Mouse (Mus musculus) fat pad, adult 2 months (tissue): ENCODE measurements around the gene Ttc25.
A peak's percentile ranks its signal among the peaks of the same experiment; 100 is the strongest.

Source experiments
- DNase-seq: peaks from one replicate; pipeline ENCODE4 v3.0.0-alpha.2; 2011; ENCODE audit warnings: low read depth, low spot score; ENCODE audit errors: extremely low read depth

Gene Ttc25

DNA sequence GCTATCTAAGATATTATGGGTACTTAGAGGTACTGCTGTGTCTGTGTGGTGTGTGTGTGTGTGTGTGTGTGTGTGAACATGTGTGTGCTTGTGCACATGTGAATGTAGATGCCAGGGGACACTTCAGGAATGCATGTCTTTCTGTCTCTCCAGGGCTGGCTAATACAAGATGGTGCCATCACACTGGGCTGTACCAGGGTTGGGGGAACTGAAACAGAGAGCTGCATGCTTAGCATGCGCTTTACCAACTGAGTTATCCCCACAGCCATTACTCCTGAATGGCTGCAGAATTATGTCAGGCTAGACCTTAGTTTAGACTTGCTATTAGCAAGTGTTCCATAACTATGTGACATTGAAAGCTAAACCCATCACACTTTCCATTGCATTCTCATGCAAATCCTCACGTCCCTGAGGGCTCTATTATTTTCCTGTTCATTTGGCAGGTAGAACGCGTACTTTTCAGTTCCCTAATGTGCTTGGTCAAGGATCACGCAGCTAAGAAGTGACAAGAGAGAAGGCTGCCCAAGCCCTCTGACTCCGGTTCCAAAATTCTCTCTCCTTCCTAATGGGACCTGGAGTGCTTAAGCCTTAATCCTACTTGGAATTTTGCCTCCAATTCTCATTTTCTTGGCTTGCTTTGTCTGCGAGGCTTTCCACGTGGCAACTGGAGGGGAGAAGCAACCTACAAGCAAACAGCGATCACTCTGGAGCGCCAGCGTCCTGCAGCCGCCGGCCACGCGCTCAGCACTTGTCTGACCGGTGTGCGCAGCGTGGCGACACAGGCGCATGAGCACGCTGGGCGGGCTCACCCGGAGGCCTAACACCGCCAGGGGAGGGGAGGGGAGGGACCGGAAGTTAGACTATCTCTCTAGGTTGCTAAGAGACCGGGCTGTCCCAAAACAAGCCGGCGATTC is at the start of gene Ttc25:
Ttc25 (plus strand) TSS at position 776 of the 914 bp plus-strand sequence.
- DNase-seq = peak; percentile 99

DNA sequence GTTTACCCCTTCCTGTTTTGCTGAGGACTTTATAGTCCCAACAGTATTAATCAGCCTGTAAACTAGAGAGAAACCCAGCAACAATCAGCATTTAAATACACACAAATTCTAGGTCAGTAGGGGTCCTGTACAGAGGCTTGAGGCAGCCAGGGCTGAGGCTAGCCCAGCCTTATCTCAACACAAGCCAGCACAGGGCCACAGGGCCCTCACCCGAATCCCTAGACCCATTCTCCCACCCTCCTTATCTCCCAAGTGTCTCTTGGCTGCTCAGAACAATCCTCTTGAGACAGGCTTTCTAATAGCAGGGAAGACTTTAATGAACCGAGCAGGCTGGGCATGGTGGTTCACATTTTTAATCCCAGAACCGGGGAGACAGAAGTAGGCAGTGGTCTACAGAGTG is 45.2 kb upstream of the Ttc25 start:
- DNase-seq = no peak

DNA sequence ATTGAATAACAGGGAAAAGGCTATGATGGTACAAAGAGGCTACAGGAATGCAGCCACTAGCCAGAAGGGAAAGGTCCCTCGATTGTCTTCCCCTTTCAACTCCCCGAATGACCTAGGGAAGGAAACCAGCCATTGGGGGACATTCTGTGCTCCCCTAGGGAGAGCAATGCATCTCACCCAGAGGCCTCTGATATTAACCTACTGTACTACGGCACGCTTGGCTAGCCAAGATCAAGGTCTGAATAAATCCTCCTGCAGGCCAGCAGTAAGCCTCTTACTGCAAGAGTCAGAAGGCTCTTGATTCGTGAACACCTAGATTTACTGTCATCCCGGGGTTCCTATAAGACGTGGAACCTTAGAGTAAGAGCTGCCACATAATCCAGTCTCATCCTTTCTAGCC is 44.8 kb upstream of the Ttc25 start:
- no peak for DNase-seq

DNA sequence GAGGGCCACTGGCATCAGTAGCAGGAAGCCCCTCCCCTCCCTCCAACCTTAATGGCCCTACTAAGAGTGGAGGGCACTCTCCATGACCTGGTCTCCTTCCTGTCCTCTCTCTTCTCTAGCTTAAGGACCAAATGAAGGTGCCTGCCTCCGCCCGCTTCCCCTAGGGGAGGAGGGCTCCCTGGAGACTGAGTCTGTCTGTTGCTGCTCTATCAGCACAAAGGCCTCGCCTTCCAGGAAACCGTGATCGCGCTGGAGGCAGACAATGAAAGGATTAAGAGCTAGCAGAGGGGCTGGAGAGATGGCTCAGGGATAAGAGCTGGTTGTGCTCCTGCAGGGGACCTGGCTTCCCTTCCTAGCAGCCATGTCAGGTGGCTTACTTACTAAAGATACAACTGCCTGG is 44.1 kb upstream of the Ttc25 start:
- no peak for DNase-seq

DNA sequence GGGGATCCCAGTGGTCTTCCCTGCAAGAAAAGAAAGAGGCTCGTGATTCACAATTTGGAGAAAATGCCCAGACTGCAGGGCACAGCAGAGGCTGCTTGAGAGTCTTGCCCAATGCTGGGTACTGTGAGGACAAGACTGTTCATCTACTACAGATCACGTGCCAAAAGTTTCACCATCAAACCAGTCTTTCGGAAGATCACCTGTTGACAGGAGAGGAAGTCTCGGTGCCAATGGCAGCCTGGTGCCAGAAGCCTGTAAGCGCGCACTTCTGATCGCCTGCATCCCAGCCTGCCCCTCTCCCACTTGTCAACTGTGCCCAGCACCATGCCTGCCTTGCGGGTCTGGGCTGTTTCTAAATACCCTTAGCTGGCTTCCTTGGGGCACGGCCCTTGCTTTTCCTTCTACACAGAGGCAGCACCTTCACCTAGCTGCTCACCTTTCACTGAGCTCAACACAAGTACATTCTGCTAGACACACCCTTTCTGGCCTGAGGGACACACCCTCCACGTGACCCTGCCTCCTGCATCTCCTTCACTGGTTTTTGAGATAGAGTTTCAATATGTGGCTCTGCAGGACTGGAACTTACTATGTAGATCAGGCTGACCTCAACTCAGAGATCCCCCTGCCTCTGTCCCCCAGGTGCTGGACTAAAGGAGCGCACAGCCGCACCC is 40.3 kb upstream of the Ttc25 start:
- DNase-seq = peak; percentile 99

DNA sequence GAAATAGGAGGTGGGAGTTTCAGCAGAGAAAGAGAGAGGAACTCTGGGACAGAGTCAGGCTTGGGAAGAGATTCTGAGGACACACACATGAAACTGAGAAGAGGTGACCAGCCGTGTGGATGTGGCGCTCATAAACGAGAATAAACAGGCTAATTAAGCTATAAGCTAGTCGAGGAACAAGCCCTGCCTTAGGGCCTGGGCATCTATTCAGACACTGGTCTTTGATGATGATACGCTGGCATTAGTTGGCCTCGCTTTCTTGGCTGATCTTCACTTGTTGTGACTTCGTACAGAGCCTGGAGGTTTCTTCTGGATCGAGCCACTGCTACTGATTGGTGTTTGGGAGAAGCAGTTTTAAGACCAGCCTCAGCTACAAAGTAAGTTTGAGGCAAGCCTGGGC is 39.4 kb upstream of the Ttc25 start:
- peak; percentile 81 for DNase-seq

DNA sequence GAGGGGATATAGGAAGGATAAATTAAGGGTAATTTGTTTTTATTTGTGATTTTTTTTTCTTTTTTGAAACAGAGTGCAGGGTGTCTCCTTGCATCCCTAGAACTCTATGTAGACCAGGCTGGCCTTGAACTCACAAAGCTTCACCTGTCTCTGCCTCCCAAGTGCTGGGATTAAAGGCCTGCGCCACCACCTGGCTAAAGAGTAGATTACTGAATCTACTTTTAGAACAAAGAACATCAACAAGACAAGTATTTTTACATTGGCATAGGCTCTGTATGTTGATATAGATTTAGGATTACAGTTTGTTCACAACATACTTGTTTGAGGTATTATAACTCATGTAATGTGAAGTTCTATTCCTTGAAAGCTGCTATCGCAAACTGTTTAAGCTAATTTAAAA is 34.9 kb upstream of the Ttc25 start:
- no peak for DNase-seq

DNA sequence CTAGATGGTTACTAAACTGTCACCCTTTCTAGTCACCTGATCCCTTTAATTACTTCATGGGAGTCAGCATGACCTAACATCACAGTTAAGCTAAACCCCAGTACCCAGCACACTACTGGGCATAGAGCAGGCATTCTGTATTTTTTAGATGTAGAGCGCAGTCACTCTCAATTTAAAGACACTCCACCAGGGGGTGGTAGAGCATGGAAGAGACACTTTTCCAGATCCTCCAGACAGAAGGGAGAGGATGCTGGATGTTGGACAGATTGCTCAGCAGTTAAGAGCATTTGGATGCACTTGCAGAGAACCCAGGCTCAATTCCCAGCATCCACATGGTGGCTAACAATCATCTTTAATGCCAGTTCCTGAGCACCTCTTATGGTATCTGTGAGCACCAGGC is 33.0 kb upstream of the Ttc25 start:
- no peak for DNase-seq

DNA sequence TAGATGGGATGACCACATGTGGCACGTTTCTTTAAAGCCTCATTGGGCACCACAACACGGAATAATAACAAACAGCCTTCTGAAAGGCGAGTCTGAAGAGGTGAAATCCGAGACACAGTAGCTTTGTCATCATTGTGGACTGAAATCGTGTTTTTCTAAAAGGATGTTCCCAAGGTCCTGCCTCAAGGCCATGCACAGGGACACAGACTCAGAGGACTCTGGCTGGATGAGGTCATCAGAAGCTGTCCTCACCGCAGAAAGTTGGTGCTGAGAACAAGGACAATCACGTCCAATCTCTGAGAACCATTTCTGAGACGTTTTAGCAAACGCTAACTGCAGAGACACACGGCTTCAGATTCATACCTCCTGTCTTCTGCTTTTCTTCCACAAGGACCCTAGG is 31.7 kb upstream of the Ttc25 start:
- DNase-seq = no peak

DNA sequence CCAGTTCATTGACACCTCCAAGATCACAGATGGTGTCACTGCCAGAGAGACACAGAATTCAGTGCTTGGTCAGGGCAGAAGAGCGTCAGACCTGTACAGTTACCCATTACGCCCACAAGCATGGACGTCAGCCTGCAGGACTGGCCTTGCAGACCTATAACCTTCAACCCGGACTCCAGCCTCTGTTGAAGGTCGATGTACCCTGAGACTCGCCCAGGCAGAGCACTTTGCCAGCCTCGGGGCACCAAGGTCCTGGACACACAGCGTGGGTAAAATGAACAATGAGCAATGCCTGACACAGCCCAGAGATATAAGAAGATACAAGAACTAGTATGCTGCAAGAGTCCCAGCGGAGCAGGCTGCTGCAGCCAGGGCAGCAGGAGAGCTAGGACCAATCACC is 30.3 kb upstream of the Ttc25 start:
- DNase-seq = no peak

DNA sequence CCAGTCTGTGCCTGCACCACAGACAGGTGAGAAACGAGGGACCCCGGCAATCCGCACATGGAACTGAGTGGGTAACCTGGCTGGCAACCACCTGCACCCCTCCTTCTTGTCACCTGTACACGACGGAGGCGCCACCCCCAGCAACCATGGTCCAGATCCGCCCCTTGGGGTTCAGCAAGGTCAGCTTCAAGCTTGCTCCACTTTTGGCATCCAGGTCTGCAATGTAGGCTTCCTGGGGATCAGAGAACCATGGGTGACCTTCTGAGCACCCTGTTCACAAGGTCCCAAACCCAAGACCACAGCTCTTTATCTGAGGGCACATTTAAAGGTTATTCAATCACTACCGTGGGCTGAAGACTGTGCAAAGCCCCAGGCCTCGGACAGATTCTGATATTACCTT is 29.6 kb upstream of the Ttc25 start:
- DNase-seq = no peak

DNA sequence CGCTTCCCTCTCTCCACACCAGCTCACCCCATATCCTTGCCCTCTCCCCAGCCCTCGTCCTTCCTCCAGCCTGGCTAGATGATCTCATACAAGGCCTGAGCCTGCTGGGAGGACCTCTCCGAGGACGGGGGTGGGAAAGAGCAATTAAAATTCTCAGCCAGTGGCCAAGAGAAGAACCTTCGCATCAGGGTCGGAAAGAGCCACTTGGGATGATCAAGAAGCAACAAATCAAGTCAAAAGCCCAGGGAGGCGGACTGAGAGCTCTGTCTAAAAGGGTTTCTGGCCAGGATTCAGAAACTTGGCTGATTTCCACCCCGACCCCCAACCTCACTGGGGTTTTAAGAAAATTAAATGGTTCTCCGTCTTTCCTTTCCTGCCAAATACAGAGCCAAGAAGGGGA is 29.1 kb upstream of the Ttc25 start:
- no peak for DNase-seq

DNA sequence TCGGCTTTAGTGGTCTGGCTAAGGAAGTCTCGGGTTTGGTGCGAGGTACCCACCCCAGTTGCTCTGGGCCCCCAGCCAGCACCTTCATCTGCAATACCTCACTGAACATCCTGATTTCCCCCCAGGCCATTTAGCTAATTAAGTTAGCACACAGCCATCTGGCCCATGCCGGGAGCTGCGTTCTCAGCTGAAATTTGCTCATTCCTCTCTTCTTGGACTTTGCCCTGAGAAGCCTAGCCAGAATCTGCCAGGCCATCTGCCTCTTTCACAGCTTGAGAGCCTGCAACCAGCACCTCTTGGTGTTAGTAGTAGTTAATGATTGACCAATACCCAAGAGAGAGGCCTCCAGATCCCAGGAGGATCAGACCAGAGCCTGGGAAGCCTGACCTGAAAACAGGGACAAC is 27.2 kb upstream of the Ttc25 start:
- no peak for DNase-seq

DNA sequence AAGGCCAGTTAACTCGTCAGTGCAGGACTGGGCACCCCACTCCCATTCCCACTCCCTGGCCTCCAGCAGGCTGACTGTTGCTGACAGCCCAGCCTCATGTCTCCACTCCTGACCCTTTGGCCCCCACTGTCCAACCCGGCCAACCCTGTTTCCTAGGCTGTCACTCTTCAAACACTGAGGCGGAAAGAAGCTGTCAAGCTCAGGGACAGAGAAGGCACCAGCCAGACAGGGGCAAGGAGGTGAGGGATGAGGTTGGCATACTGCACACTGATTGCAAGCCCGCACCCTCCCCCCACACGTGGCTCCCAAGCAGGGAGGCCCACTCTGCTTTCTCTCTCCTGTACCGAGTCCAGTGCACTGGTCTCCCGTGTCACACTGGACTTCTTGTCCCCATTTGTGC is 26.2 kb upstream of the Ttc25 start:
- no peak for DNase-seq

DNA sequence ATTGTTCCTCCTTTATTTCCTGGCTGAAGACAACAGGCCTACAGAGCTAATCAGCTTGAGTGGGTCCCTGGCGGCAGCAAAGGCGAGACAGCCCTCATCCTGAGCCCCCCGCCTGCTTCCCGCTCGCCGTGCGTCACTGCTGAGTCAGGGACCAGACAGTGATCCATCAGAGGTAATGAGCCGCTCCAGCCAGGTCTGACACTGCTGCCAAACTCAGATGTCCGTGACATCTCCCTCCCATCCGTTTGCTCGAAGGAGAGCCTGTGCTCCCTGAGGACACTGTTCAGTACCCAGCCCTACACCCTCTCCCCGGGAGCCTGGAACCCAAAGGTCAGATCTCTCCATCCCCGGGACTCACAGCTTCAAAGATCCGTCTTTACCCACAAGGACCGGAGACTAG is 24.6 kb upstream of the Ttc25 start:
- DNase-seq = no peak

DNA sequence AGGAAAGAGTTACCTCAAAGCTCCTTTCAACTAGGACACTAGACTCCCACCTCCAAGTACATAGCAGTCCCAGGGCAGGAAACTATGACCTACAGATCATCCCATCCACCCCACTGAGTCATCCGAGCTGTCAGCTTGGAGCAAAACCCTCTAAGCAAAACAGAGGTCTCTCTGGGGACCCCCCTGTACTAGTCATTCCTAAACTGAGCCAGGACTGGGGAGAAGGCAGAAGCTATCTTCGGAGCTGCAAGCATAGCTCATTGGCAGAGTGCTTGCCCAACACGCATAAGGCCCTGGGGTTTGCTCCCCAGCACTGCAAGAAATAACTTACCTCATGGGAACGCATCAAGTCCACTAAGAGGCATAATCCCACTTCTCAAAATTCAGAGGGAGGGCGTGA is 21.0 kb upstream of the Ttc25 start:
- no peak for DNase-seq

DNA sequence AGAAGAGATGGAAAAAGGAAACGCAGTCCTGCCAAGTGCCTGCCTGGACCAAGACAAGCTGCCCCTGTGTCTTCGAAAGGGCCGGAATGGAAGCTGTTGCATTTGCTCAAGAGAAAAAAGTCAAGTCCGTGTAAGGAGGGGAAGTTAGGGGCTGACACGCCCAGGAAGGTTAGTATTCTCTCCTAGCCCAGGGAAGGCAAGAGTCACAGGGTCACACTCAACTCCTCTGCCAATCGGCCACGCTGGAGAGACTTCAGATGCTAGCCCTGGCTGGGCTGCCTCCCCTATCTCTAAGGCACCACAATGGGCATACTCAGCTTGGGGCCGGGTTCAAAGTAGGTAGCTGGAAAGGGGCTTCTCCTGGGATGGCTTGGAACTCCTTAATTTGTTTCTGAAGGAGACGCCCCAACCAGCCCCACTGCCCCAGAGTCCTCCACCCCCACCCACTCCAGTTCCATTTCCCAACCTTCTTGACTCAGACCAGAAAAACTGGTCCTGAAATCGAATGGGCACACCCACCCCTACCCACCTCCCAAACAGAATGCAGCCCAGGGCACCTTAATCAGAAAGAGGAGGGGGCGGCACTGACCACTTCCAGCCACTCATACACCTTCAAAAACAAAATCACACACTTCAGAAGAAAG is 20.3 kb upstream of the Ttc25 start:
- no peak for DNase-seq

DNA sequence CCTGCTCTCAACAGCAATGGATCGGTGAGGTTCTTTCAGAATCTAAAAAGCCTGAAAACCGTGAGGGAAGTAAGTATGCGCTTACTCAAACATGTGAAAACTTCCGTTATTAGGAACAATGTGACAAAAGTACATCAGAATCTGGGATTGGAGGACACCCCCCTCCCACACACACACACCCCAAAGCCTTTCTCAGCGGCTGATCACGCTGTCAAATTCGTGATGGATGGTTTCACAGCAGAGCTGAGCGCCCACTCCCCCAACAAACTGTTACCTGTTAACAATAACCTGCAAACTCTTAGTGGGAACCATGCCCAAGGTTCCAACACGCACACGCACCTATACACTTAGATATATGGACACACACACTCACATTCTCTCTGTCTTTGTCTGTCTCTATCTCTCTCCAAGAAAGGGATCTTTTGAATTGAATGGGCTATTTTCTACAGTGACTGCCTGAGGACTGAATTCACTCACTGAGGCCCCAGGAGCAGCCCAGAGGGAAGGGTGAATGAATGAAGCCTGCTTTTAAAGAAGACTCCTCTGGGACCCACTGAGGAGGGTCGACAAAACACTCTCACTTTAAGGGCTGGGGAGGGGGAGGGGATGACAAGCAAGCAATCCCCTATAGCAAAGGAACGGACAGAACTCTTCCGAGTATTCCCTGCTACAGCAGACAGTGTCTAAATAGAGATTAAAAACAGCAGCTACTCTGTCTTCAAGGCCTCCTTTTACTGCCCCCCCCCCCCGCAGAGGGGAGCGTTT is 19.2 kb upstream of the Ttc25 start:
- DNase-seq = no peak

DNA sequence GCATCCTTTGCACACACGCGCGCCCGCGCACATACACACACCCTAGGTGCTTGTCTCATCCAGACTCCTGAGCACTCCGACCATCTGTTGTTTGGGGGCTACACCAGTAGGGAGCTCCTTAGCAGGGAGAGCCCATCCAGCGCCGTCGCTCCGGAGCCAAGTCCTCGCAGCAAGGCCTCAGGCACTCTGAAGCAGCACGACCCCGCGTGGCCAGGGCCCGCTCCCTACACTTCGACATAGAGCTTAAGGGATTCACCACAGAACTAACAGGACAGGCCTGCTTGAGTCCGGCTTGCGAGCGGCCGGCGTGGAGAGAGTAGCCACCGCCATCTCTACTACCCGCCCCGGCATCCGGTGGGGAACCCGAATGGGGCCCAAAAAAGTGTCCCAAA is 18.3 kb upstream of the Ttc25 start:
- no peak for DNase-seq

DNA sequence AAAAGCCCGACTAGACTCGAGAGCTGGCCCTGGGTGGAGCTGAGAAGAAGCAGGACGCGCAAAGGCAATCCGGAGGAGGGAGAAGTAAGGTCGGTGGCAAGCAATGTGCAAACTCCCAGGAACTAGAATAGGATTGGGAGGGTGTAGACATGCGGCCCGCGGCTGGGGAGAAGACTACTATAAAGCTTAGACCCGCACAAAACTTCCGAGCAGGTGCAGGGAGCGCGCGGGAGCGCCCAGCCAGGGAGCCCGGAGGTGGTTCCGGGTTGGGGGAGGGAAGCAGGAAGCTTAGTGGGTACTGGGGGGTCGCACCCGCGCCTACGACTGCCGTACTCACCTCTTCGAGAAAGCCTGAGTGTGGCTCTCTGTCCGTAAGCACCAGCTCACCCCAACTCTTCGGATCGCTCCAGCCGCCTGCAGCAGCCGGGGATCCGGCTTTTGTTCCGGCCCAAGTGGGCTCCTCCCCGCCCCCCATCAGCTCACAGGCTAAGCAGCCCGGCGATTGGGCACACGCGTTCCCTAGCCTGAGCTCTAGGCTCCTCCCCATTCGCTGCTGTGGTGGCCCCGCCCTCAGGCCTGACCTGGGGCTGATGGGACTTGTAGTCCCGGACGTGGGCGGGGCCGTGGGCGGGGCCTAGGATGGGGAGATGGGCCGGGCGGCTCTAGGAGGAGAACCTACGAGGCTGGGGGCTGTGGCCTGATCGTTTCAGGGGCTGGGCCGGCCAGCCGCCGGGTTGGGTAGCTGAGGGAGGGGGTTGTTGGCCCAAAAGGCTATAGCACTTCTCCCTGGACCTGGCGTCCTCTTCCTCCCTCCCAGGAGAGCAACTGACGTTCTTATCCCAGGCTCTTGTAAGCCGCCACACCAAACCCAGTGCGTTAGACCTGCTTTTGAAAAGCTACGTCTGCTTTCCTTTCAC is 17.7 kb upstream of the Ttc25 start, which contains the start of gene Acly:
Acly (minus strand) TSS at position 543 of the 917 bp plus-strand sequence.
- peak; percentile 87 for DNase-seq
